Mouse (Mus musculus) liver, postnatal 0 days (tissue): ENCODE data around the gene Hbs1l. TPM values are rescaled to one million over a fixed set of nuclear protein-coding genes. Genes with fewer than 3 reads are reported as not detected.
"Not testable (repeated sequence)": the region's sequence is repeated elsewhere in the genome, so short reads cannot be mapped to it uniquely, and the experiment has no call there.

Source experiments
- ATAC-seq: fragments of 200-750 bp; cut with Nextera tagmentation; 2 replicates; pipeline ENCODE4 v1.8.0; 2017; ENCODE audit warnings: mild to moderate bottlenecking, moderate library complexity
- DNase-seq: peaks from one replicate; pipeline ENCODE4 v3.0.0-alpha.2; 2016
- H3K27ac ChIP-seq: fragments of 300-500 bp; sonication (generic); 2 replicates; pipeline ENCODE4 v1.5.1; 2014; ENCODE audit warnings: antibody characterized with exemption, moderate library complexity, mild to moderate bottlenecking, low read depth
- H3K27me3 ChIP-seq: fragments of 300-500 bp; sonication (generic); 2 replicates; pipeline ENCODE4 v1.6.1; 2014; ENCODE audit warnings: low read length, control low read depth, mixed read lengths; ENCODE audit not compliant: insufficient read depth
- H3K36me3 ChIP-seq: fragments of 300-500 bp; sonication (generic); replicated peaks from 2 replicates; pipeline ENCODE4 v1.6.1; 2014; ENCODE audit warnings: mild to moderate bottlenecking, control low read depth, low read length, moderate library complexity, mixed read lengths; ENCODE audit not compliant: insufficient read depth
- H3K4me1 ChIP-seq: fragments of 300-500 bp; sonication (generic); 2 replicates; pipeline ENCODE4 v1.6.1; 2014; ENCODE audit warnings: antibody characterized with exemption, mild to moderate bottlenecking, control low read depth; ENCODE audit not compliant: insufficient read depth
- H3K4me2 ChIP-seq: fragments of 300-500 bp; sonication (generic); 2 replicates; pipeline ENCODE4 v1.6.1; 2014; ENCODE audit warnings: low read depth, mild to moderate bottlenecking, low read length, moderate library complexity, mixed read lengths
- H3K4me3 ChIP-seq: fragments of 300-500 bp; sonication (generic); 2 replicates; pipeline ENCODE4 v1.5.1; 2014; ENCODE audit warnings: low read depth, low read length
- H3K9ac ChIP-seq: fragments of 300-500 bp; sonication (generic); replicated peaks from 2 replicates; pipeline ENCODE4 v1.6.1; 2014; ENCODE audit warnings: mild to moderate bottlenecking, moderate library complexity
- H3K9me3 ChIP-seq: fragments of 300-500 bp; sonication (generic); 2 replicates; pipeline ENCODE4 v1.6.1; 2016; ENCODE audit warnings: mild to moderate bottlenecking, control low read depth, low read length, mixed read lengths
- CTCF ChIP-seq: sonication (generic); IDR thresholded peaks from 2 replicates; pipeline ENCODE4 v1.5.1; 2016; ENCODE audit warnings: antibody characterized with exemption, low read depth
- EP300 ChIP-seq: IDR thresholded peaks from 2 replicates; pipeline ENCODE4 v1.6.1; 2016; ENCODE audit warnings: antibody characterized with exemption, low read depth, mild to moderate bottlenecking
- WGBS: fragments of 180-500 bp; shearing (Covaris S2); extraction: QIAGEN DNeasy Blood & Tissue Kit; methylation state at CpG from one replicate; pipeline ENCODE4 v1.1.7; 2014; ENCODE audit not compliant: insufficient replicate concordance; 5-methylcytosine and 5-hydroxymethylcytosine counted together
- polyA plus RNA-seq: library from polyadenylated mRNA; unstranded; fragments of >200 nt; fragmentation: Nextera tagmentation; extraction: Ambion mirVana; gene quantifications from 2 replicates; pipeline ENCODE4 v1.2.1, GENCODE M21; 2015

The Hbs1l gene
- polyA plus RNA-seq, 1 experiment from 2014 or later: 50.9 TPM

DNA sequence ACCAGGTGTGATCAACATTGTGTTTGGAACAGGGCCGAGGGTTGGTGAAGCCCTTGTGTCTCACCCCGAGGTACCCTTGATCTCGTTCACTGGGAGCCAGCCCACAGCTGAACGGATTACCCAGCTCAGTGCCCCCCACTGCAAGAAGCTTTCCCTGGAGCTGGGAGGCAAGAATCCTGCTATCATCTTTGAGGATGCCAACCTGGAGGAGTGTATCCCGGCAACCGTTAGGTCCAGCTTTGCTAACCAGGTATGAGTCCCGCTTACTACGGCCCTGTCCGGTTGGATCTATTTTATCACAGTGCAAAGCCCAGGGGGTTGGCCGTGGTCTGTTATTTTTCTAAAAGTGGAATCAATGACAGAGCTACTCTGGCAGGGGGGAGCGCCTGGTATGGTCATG is 93.3 kb downstream of the Hbs1l start:
- TF ChIP-seq EP300: no peak
- TF ChIP-seq CTCF: no peak
- Histone ChIP-seq H3K4me2 (no peak overlapping the region), H3K27me3 (no peaks in the 10 kb centered on the region), H3K4me3 (no peak overlapping the region), H3K9me3 (no peaks in the 10 kb centered on the region), H3K4me1 (no peaks in the 10 kb centered on the region), H3K27ac (no peak overlapping the region), H3K9ac (no peak overlapping the region), H3K36me3 (0 out of 2 replicates have a peak, but pooled peaks cover 8% of the 10 kb centered on the region)
- 86% methylated on average over 11 of the region's 11 CpGs for WGBS
- DNase-seq: no peak
- ATAC-seq: no peak

GRCm38 (mm10) chr10:21390440-21390839 is 94.7 kb downstream of the Hbs1l start:
- WGBS: 81% methylated on average over 4 of the region's 4 CpGs
- no peak overlapping the region for H3K9ac ChIP-seq
- TF ChIP-seq EP300: no peak
- TF ChIP-seq CTCF: no peak
- DNase-seq (no peak), ATAC-seq (no peak)
- no peaks in the 10 kb centered on the region for H3K27me3 ChIP-seq
- no peak overlapping the region for H3K27ac ChIP-seq
- H3K36me3 ChIP-seq: 0 out of 2 replicates have a peak, but pooled peaks cover 4% of the 10 kb centered on the region
- H3K4me2 ChIP-seq: no peak overlapping the region
- no peaks in the 10 kb centered on the region for H3K9me3 ChIP-seq
- no peak overlapping the region for H3K4me3 ChIP-seq
- H3K4me1 ChIP-seq: no peaks in the 10 kb centered on the region

DNA sequence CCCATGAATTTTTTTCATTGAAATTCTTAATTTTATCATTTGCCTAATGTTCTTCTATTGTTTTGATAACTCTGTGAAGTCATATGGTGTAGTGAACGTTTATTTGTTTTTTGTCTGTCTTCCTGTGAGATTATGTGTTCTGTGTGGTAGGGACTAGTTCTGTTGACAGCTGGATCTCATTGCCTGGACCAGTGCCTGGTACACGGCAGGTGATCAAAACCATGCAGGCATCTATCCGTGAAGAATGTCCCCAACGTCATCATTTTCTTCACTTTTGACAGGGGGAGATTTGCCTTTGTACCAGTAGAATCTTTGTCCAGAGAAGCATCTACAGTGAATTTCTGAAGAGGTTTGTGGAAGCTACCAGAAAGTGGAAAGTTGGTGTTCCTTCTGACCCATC is 95.5 kb downstream of the Hbs1l start:
- Histone ChIP-seq H3K4me3 (no peak overlapping the region), H3K9ac (no peak overlapping the region), H3K4me2 (no peak overlapping the region), H3K9me3 (no peaks in the 10 kb centered on the region), H3K27ac (no peak overlapping the region), H3K4me1 (no peaks in the 10 kb centered on the region), H3K27me3 (no peaks in the 10 kb centered on the region), H3K36me3 (0 out of 2 replicates have a peak, but pooled peaks cover 4% of the 10 kb centered on the region)
- TF ChIP-seq CTCF (no peak), EP300 (no peak)
- DNase-seq: no peak
- ATAC-seq: no peak
- WGBS: 74% methylated on average over 4 of the region's 4 CpGs

DNA sequence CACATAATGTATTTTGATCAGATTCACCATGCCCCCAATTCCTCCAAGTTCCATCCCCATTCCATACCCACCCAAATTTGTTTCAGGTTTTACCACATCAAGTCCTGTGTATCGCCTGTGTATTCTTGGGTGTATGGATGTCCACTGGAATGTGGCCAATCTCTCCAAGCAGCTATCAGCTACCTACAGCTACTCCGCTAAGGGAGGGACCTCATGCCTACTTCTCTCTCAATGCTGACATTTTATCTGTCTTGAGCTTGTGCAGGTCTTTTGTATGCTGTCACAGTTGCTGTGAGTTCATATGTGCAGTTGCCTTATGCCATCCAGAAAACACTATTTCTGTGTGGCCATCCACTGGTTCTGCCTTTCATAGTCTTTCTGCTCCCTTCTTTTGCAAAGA is 97.6 kb downstream of the Hbs1l start:
- TF ChIP-seq CTCF (no peak), EP300 (no peak)
- H3K9ac ChIP-seq: no peak overlapping the region
- DNase-seq (no peak), ATAC-seq (peak; percentile 40; the same call in 1 of the 2 replicates)
- no peaks in the 10 kb centered on the region for H3K27me3 ChIP-seq
- no peaks in the 10 kb centered on the region for H3K4me1 ChIP-seq
- H3K36me3 ChIP-seq: 0 out of 2 replicates have a peak, but pooled peaks cover 4% of the 10 kb centered on the region
- 59% methylated on average over 2 of the region's 2 CpGs for WGBS
- no peaks in the 10 kb centered on the region for H3K9me3 ChIP-seq
- H3K4me3 ChIP-seq: no peak overlapping the region
- H3K27ac ChIP-seq: no peak overlapping the region
- H3K4me2 ChIP-seq: no peak overlapping the region

DNA sequence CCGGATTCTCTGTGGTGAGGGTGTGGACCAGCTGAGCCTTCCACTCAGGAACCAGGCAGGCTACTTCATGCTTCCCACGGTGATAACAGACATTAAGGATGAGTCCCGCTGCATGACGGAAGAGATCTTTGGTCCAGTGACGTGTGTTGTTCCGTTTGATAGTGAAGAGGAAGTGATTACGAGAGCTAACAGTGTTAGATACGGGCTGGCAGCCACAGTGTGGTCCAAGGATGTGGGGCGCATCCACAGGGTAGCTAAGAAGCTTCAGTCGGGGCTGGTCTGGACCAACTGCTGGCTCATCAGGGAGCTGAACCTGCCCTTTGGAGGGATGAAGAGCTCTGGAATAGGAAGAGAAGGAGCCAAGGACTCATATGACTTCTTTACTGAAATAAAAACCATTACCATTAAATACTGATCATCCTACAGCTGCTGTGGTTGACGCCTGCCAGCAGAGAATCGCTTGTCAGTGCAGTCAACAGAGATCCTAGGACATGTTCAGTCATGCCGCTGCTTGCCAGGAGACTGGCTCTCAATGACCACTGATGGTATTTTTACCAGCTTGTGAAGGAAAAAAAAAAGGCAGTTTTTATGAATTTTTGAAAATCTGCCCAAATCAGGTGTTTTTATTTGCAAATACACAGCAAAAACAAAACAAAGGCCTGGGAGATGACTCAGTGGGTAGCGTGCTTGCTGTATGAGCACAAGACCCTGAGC is 99.8 kb downstream of the Hbs1l start:
- H3K27me3 ChIP-seq: no peaks in the 10 kb centered on the region

DNA sequence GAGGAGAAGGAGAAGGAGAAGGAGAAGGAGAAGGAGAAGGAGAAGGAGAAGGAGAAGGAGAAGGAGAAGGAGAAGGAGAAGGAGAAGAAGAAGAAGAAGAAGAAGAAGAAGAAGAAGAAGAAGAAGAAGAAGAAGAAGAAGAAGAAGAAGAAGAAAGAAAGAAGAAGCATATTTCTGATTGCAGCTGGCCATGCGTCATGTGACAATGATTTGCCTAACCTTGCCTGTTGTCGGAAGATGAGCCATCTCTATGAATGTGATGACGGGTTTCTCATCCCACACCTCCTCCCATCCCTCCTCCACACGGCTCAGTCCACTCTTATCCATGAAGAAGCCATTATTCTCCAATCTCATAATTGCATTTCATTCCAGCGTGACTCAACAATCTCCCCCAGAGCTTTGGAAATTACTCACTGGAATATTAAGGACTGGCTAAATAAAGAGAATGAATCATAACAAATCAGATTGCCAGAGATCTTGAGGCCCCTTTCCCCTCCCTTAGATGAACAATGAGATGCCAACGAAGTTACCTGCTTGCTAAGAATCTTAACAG is 103.2 kb downstream of the Hbs1l start:
- not testable (repeated sequence) for H3K27ac ChIP-seq, DNase-seq, H3K4me1 ChIP-seq, H3K36me3 ChIP-seq, H3K4me3 ChIP-seq, H3K9me3 ChIP-seq, H3K4me2 ChIP-seq, H3K27me3 ChIP-seq, H3K9ac ChIP-seq, ATAC-seq
- WGBS: 71% methylated on average over 6 of the region's 6 CpGs

More for the DNA sequence above, 99.8 kb downstream of the Hbs1l start:
- Histone ChIP-seq H3K9ac (no peak overlapping the region), H3K27ac (no peak overlapping the region), H3K9me3 (no peaks in the 10 kb centered on the region), H3K36me3 (0 out of 2 replicates have a peak, but pooled peaks cover 2% of the 10 kb centered on the region), H3K4me1 (no peaks in the 10 kb centered on the region), H3K4me3 (no peak overlapping the region), H3K4me2 (no peak overlapping the region)
- ATAC-seq (peak; percentile 26; the same call in 1 of the 2 replicates), DNase-seq (no peak)
- TF ChIP-seq EP300: peak; percentile 73; the same call in 1 of the 2 replicates
- no peak for TF ChIP-seq CTCF
- WGBS: 48% methylated on average over 14 of the region's 14 CpGs
